Mouse (Mus musculus): ENCODE measurements around the gene Lrrn4cl.
"Not testable (repeated sequence)": the region's sequence is repeated elsewhere in the genome, so short reads cannot be mapped to it uniquely, and the experiment has no call there.

Lrrn4cl gene

GRCm38 (mm10) chr19:8881034-8881392 is 30.4 kb downstream of the Lrrn4cl start:
- no peak for DNase-seq (ENCODE audit: low read depth)

DNA sequence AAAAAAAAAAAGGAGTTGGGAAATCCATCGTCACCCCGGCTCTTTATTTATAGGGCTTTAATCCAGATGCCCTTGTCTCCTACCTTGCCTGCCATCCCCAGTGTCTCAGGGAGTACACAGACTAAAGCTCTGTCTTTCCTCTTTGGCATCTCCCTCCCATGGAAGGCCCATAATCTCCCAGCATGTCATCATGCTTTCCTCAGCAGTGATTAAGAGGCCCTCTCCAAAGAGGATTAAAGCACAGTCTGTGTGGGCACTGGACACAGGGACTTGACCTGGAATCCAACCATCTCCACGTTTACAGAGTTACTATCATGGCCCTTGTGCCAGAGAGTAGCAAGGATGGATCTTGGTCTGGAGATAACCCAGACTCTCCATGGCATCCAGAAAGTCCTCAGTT is 33.0 kb downstream of the Lrrn4cl start, which contains the start of the genes Lbhd1 and Gm49403:
TSS of gene Lbhd1 (plus strand) at position 117 of the 400 bp plus-strand sequence.
TSS of gene Gm49403 (plus strand) at position 315 of the 400 bp plus-strand sequence.
- no peak for DNase-seq (ENCODE audit: low read depth)

- DNase-seq (ENCODE audit: low read depth), result no peak
Measured at GRCm38 (mm10) chr19:8886916-8887584, 36.5 kb downstream of the Lrrn4cl start.

GRCm38 (mm10) chr19:8887585-8888463 is 37.3 kb downstream of the Lrrn4cl start:
- no peak for DNase-seq (ENCODE audit: low read depth)

GRCm38 (mm10) chr19:8888511-8889385 is 38.2 kb downstream of the Lrrn4cl start, which contains the start of the genes 1810009A15Rik and Gm49416:
1810009A15Rik (plus strand) TSS chr19:8888853.
Gm49416 (plus strand) TSS chr19:8888926.
- peak; percentile 94 for DNase-seq (ENCODE audit: low read depth)

DNA sequence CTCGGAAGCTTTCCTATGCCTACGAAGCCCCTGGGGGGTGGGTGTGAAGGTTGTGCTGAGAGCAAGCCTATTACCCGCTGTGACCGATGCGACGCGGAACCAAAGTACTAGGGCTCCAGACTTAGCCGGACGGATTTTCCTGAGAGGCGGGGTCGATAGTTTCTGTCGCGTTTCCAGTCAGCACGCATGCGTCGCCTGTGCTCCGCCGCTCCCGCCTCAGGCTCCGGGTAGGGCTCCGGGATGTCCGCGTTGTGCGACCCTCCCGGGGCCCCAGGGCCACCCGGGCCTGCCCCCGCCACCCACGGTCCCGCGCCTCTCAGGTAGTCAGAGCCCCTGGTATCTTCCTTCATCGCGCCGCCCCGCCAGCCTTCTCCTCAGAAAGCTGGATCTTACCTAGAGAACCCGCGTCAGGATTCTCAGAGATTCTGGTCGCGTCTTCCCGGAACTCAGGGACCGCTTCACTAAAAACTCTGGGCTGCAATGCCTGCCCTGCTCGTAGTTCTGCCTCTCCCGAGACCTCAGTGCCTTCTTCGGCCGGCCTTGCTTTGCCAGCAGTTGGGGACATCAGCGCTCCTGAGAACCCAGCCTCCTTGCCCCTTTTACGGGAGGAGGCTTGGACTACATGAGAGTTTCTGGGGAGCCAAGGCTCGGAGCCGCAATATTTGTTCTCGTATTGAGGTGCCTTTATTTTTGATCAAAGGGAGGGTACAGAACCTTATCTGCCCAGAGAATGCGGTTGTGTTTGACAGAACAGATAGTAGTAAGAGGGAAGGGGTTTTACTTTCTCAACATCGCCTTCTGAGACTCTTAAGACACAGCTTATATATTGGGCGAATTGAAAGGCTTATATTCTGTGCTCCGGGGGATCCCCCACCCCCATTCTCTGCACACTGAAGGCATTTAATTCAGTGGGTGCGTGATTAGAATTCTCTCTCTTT is 42.5 kb downstream of the Lrrn4cl start, which contains the start of gene Ints5:
TSS of gene Ints5 (plus strand) at position 177 of the 938 bp plus-strand sequence.
- peak; percentile 91 for DNase-seq (ENCODE audit: low read depth)

DNA sequence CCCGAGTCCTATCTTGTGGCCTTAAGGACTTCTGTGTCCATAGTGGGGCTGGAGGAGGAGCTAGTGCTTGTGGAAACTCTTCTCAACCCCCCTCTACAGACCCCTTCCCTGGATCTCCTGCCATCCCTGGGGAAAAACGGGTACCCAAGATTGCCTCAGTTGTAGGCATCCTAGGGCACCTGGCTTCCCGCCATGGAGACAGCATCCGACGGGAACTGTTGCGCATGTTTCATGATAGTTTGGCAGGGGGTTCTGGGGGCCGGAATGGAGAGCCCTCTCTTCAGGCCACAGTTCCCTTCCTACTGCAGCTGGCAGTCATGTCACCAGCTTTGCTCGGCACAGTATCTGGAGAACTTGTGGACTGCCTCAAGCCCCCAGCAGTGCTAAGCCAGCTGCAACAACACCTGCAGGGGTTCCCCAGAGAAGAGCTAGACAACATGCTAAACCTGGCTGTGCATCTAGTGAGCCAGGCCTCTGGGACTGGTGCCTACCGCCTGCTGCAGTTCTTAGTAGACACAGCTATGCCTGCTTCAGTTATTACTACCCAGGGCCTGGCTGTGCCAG is 44.9 kb downstream of the Lrrn4cl start:
- no peak for DNase-seq (ENCODE audit: low read depth)

GRCm38 (mm10) chr19:8896231-8896630 is 45.7 kb downstream of the Lrrn4cl start:
- DNase-seq (ENCODE audit: low read depth), result not testable (repeated sequence)

- not testable (repeated sequence) for DNase-seq (ENCODE audit: low read depth)
Measured at GRCm38 (mm10) chr19:8897211-8897864, 46.8 kb downstream of the Lrrn4cl start.

DNA sequence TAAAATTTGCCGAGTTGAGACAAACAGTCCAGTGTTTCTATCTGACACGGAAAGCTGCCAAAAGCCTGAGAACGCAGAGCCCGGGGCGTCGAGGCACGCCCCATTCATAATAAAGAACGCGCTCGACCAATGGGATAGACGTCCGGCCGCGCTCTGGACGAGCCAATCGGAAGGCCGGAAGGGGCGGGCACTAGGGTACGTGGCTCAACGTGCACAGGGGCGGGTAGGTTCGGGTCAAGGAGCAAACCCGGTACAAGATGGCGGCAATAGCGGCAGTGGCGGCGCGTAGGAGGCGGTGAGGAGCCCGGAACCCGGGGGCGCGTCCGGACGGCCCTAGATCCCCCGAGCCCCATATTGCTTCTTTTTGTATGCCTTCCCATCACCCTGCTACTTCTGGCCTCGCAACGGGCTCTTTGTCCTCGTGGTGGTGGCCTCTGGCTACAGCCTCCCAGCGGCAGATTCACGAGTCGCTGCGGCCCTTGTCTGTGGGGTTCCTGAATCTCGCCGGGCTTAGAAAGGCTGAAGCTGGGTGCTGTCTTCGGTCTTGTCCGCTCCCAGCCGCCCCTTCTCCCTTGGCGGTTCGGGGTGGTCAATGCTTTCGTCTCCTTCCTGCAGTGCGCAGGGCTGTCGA is 47.4 kb downstream of the Lrrn4cl start, which contains the start of gene Ganab:
TSS of gene Ganab (plus strand) at position 207 of the 631 bp plus-strand sequence.
- DNase-seq (ENCODE audit: low read depth), result peak; percentile 95

GRCm38 (mm10) chr19:8898576-8898975 is 48.0 kb downstream of the Lrrn4cl start:
- DNase-seq (ENCODE audit: low read depth), result no peak

- DNase-seq (ENCODE audit: low read depth), result no peak
Measured at GRCm38 (mm10) chr19:8899079-8899478, 48.5 kb downstream of the Lrrn4cl start.

- DNase-seq (ENCODE audit: low read depth), result no peak
Measured at GRCm38 (mm10) chr19:8903412-8903811, 52.8 kb downstream of the Lrrn4cl start.
